Mouse (Mus musculus): Measurements from ENCODE around the gene Gm17402. TPM values are rescaled to one million over a fixed set of nuclear protein-coding genes. Genes with fewer than 3 reads are reported as not detected.

Gene Gm17402
- not detected in 2 replicates for polyA plus RNA-seq (2016; fragmentation: Nextera tagmentation; extraction: Ambion mirVana)

DNA sequence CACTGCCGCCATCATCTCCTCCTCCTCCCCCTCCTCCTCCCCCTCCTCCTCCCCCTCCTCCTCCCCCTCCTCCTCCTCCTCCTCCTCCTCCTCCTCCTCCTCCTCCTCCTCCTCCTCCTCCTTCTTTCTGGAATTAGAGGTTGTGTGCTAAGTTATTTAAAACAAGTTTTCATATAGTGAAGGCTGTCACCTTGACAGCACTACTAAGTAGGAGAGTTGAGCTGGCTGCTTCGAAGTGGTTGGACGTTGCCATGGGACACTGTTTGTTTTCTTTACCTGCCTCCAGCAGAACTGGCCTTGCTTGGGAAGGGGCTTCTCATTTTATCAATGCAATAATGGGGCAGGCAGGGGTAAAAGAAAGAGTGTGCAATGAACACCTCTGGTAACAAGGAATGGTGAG is at the start of gene Gm17402:
TSS of gene Gm17402 (minus strand) at position 101 of the 400 bp plus-strand sequence.
- Histone ChIP-seq H3K9ac (peak within 1 kb of the TSS; percentile 72), H3K4me1 (replicated peaks) (peaks cover 14% of the 10 kb centered on the region), H3K27ac (ENCODE audit: poor library complexity, severe bottlenecking) (no peak within 1 kb of the TSS), H3K4me2 (peak within 1 kb of the TSS; percentile 78), H3K36me3 (no peaks in the 10 kb centered on the region), H3K9me3 (replicated peaks) (no peaks in the 10 kb centered on the region), H3K4me3 (peak within 1 kb of the TSS; percentile 68), H3K27me3 (replicated peaks) (no peaks in the 10 kb centered on the region)
- WGBS, result 29% methylated on average over 3 of the region's 3 CpGs
- no peak for ATAC-seq (ENCODE audit: insufficient number of reproducible peaks, low FRiP score)

DNA sequence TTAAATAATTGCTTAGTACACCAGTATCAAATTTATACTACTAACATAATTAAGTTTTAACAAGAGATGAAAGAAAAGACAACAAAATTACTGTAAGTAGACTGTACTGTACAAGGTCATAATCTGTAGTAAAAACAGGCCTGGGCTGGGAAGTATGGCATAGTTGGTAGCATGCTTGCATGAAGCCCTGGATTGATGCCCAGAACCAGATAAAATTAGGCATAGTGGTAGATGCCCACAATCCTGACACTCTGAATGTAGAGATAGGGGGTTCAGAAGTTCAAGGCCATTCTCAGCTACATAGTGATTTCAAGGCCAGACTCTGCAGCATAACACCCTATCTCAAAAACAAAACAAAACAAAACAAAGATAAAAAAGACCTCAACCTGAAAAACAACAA is 3.3 kb upstream of the Gm17402 start:
- H3K9ac ChIP-seq, result no peak overlapping the region
- no peaks in the 10 kb centered on the region for H3K27me3 ChIP-seq (replicated peaks)
- H3K4me1 ChIP-seq (replicated peaks), result peaks cover 2% of the 10 kb centered on the region; the same call in 1 of the 2 replicates
- H3K27ac ChIP-seq (ENCODE audit: poor library complexity, severe bottlenecking), result no peak overlapping the region
- H3K9me3 ChIP-seq (replicated peaks), result no peaks in the 10 kb centered on the region
- ATAC-seq (ENCODE audit: insufficient number of reproducible peaks, low FRiP score), result no peak
- H3K4me3 ChIP-seq, result no peak overlapping the region
- H3K36me3 ChIP-seq, result no peaks in the 10 kb centered on the region
- no peak overlapping the region for H3K4me2 ChIP-seq

DNA sequence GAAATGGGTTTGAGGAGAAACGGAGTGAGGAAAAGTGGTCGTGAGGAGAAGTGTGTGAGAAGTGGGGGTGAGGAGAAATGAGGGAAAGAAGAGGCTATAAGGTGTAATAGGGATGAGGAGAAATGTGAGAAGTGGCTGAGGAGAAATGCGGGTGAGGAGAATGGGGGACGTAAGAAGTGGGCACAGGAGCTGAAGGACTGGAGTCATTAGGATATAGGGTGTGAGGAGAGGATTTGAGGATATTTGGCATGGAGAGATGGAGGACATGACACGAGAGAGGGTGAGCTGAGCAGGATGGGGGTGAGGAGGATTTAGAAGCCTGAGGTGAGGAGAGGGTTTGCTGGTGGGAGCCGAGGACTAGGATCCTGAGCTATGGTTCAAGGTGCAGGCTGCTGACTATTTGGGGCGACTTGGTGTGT is 594 bp downstream of the Gm17402 start:
- no peaks in the 10 kb centered on the region for H3K27me3 ChIP-seq (replicated peaks)
- H3K9me3 ChIP-seq (replicated peaks), result no peaks in the 10 kb centered on the region
- peaks cover 14% of the 10 kb centered on the region for H3K4me1 ChIP-seq (replicated peaks)
- no peaks in the 10 kb centered on the region for H3K36me3 ChIP-seq
- H3K4me3 ChIP-seq, result peak overlapping the region; percentile 68
- peak overlapping the region; percentile 72 for H3K9ac ChIP-seq
- no peak overlapping the region for H3K27ac ChIP-seq (ENCODE audit: poor library complexity, severe bottlenecking)
- 35% methylated on average over 7 of the region's 7 CpGs for WGBS
- peak overlapping the region; percentile 78 for H3K4me2 ChIP-seq
- no peak for ATAC-seq (ENCODE audit: insufficient number of reproducible peaks, low FRiP score)

DNA sequence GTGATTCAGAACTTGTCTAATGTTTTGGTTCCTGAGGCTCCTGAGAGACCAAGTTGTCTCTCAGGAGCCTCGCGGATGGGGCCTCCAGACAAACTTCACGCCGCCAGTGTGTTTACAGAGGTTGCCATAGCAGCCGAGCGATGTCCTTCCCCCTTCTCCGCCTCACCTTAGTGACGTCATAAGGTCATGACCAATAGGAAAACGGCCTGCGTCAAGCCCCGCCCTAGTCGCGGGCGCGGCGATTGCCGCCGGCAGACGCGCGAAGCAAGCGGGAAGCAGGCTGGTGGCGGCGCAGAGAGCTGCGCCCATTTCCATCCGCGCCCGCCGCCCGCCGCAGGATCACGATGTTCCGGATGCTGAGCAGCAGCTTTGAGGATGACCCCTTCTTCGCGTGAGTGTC is 1.1 kb downstream of the Gm17402 start, which contains the start of gene Mlf1:
TSS of gene Mlf1 (plus strand) at position 226 of the 400 bp plus-strand sequence.
- Histone ChIP-seq H3K9ac (peak within 1 kb of the TSS; percentile 72), H3K27ac (ENCODE audit: poor library complexity, severe bottlenecking) (peak within 1 kb of the TSS; percentile 32), H3K9me3 (replicated peaks) (no peaks in the 10 kb centered on the region), H3K4me2 (peak within 1 kb of the TSS; percentile 78), H3K4me3 (peak within 1 kb of the TSS; percentile 68), H3K4me1 (replicated peaks) (peaks cover 19% of the 10 kb centered on the region), H3K27me3 (replicated peaks) (no peaks in the 10 kb centered on the region), H3K36me3 (no peaks in the 10 kb centered on the region)
- under 1% methylated on average over 35 of the region's 35 CpGs for WGBS
- peak; percentile 92 for ATAC-seq (ENCODE audit: insufficient number of reproducible peaks, low FRiP score)

DNA sequence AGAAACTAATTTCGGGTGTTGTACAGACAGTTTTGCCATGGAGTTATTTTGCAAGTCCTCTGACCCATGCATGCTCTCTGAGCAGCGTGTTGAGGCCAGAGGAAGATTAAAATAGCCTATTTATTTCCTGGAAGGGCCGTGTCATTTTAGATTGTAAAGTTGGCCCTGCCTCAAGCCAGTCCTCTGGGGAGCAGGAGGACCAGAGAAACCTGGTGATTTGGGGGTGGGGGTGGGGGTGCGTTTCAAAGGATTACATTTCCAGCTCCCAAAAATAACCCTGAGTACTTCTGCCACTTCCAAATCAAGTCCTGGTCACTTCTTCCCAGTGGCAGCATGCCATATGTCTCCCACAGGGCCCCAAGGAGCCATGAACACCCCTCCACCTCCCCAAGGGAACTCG is 2.2 kb downstream of the Gm17402 start:
- WGBS, result 34% methylated on average over 5 of the region's 5 CpGs
- Histone ChIP-seq H3K4me1 (replicated peaks) (peaks cover 22% of the 10 kb centered on the region), H3K4me2 (no peak overlapping the region), H3K36me3 (no peaks in the 10 kb centered on the region), H3K27me3 (replicated peaks) (no peaks in the 10 kb centered on the region), H3K9ac (no peak overlapping the region), H3K4me3 (no peak overlapping the region), H3K27ac (ENCODE audit: poor library complexity, severe bottlenecking) (peak overlapping the region; percentile 32), H3K9me3 (replicated peaks) (0 out of 2 replicates have a peak, but pooled peaks cover 3% of the 10 kb centered on the region)
- ATAC-seq (ENCODE audit: insufficient number of reproducible peaks, low FRiP score), result no peak

DNA sequence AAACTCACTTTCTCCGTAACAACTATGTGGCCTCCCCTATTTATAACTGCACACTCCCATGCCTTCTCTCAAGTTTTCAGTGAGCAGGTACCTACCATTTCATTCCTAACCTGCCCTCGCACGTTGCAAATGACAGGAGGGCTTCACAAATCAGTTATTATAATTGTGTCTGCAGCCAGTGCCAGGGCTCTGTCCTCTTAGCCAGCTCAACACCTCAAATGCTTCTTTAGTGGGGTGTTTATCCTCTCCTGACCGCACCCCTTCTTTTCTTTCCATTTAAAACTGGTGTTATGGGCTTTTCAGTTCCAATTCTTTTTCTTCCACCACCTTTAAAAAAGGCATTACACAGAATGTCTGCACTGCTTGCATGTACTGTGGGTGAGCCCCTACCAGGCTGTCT is 2.8 kb downstream of the Gm17402 start:
- Histone ChIP-seq H3K4me2 (no peak overlapping the region), H3K27ac (ENCODE audit: poor library complexity, severe bottlenecking) (peak overlapping the region; percentile 32; the same call in 1 of the 2 replicates)

DNA sequence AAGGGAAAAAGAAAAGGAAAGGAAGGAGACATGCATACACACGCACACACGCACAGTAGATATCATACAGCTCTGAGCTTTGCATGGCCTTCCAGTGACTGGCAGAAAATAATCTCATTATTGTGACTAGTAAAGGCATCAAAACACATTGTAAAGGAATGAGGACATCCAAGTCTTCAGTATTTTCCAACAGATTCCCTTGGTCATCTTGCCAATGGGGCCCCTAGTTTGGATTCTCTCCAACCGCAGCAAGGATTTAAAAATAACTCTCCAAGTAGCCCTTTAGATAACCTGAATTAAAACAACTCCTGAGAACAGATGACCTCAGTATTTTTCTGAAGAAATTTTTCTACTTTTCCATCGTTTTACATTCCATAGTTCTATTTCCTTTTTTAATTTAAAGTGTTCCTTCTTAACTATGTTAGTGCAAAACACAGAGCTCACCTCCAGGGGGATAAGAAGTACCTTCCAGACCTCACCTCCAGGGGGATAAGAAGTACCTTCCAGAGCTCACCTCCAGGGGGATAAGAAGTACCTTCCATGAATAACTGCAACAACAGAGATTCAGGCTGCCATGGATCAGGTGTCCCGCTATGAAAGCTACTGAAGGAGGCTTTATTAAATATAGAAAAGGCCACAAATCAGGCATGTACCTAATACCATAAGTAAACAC is 5.4 kb downstream of the Gm17402 start:
- Histone ChIP-seq H3K9ac (no peak overlapping the region), H3K4me2 (no peak overlapping the region), H3K27ac (ENCODE audit: poor library complexity, severe bottlenecking) (0 out of 2 replicates have a peak overlapping the region, but pooled peaks have one; percentile 39), H3K4me1 (replicated peaks) (peaks cover 22% of the 10 kb centered on the region), H3K4me3 (no peak overlapping the region), H3K36me3 (no peaks in the 10 kb centered on the region), H3K9me3 (replicated peaks) (0 out of 2 replicates have a peak, but pooled peaks cover 3% of the 10 kb centered on the region), H3K27me3 (replicated peaks) (no peaks in the 10 kb centered on the region)
- no peak for ATAC-seq (ENCODE audit: insufficient number of reproducible peaks, low FRiP score)
- WGBS, result 61% methylated on average over 5 of the region's 5 CpGs

More for the DNA sequence above, 2.8 kb downstream of the Gm17402 start:
- Histone ChIP-seq H3K36me3 (no peaks in the 10 kb centered on the region), H3K9ac (no peak overlapping the region), H3K9me3 (replicated peaks) (0 out of 2 replicates have a peak, but pooled peaks cover 3% of the 10 kb centered on the region), H3K4me1 (replicated peaks) (peaks cover 22% of the 10 kb centered on the region), H3K4me3 (no peak overlapping the region), H3K27me3 (replicated peaks) (no peaks in the 10 kb centered on the region)
- no peak for ATAC-seq (ENCODE audit: insufficient number of reproducible peaks, low FRiP score)
- 55% methylated on average over 4 of the region's 4 CpGs for WGBS

DNA sequence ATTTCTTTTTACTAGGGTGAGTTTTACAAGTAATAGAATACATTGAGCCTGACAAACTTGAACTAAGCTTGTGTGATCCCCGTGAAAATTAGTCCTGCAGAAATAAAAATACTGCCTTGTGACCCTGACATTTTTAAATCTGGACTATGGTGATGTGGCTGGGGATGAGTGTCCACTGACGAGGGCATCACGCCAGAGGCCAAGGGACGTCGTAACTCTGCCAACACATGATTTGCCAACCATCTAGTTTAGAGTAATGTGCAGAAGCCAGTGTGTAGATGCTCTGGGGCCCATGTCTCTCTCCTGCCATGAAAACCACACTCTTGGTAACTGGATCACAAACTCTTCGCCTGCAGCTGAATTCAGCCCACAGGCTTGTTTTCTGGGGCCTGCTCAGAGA is 7.5 kb downstream of the Gm17402 start:
- WGBS, result 77% methylated on average over 6 of the region's 6 CpGs
- Histone ChIP-seq H3K9me3 (replicated peaks) (0 out of 2 replicates have a peak, but pooled peaks cover 3% of the 10 kb centered on the region), H3K9ac (no peak overlapping the region), H3K4me3 (no peak overlapping the region), H3K27ac (ENCODE audit: poor library complexity, severe bottlenecking) (no peak overlapping the region), H3K27me3 (replicated peaks) (no peaks in the 10 kb centered on the region), H3K36me3 (no peaks in the 10 kb centered on the region), H3K4me1 (replicated peaks) (peaks cover 15% of the 10 kb centered on the region), H3K4me2 (no peak overlapping the region)
- ATAC-seq (ENCODE audit: insufficient number of reproducible peaks, low FRiP score), result no peak

DNA sequence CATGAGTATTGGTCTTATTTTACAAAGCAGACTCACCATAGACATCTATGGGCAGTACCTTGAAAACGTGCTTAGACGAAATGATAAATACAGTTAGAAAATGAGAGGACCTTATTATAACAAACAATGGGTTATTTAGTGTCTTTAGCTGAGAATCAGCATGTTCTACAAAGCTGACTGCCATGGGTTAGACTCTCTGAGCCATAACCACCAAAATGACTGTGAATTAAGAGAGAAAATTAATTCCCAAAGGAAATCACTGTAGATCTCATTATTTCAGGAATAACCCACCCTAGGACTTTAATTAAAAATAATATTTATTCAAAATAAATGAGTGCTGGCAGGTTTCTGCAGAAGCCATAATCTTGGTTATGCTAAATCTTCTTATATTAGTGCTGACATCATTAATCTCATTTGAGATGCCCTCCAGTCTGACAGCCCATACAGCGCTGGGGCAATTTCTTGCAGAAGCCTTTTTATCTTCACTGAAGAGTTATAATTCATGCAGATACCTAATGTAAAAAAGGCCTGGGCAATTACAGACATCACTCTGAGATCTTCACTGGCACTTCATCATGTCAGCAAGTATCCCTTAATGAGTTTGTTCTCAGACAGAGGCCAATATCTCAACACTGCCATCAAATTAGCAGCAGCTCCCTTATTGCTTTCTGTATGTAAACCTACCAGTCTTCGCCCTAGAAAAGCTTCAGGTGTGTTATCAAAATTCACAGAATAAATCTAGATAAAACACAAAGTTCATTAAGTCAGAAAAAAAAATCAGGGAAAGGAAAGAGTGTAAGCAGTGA is 8.7 kb downstream of the Gm17402 start:
- H3K9ac ChIP-seq, result no peak overlapping the region
- H3K36me3 ChIP-seq, result no peaks in the 10 kb centered on the region
- H3K27me3 ChIP-seq (replicated peaks), result no peaks in the 10 kb centered on the region
- ATAC-seq (ENCODE audit: insufficient number of reproducible peaks, low FRiP score), result no peak
- no peak overlapping the region for H3K4me2 ChIP-seq
- H3K4me1 ChIP-seq (replicated peaks), result peaks cover 11% of the 10 kb centered on the region
- H3K9me3 ChIP-seq (replicated peaks), result 0 out of 2 replicates have a peak, but pooled peaks cover 3% of the 10 kb centered on the region
- H3K27ac ChIP-seq (ENCODE audit: poor library complexity, severe bottlenecking), result no peak overlapping the region
- H3K4me3 ChIP-seq, result no peak overlapping the region
- 67% methylated on average over 4 of the region's 4 CpGs for WGBS

DNA sequence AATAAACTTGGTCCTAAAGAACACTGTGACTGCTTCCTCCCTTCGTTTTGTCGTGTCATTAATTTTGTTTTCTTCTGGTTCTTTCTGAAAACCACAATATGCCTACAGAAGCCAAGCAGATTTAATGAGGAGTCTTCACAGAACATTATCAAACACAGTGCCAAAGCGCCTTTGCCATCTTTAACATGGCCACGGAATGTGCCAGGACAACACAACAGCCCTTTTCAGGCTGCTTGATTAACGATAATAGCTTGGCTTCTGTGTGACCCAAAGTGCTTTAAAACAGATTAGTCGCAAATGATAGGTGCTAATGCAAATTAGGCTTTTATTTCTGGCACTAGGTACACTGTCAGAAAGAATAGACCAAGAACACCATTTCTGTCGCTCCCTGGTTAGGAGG is 16.6 kb downstream of the Gm17402 start:
- Histone ChIP-seq H3K27ac (ENCODE audit: poor library complexity, severe bottlenecking) (no peak overlapping the region), H3K4me1 (replicated peaks) (no peaks in the 10 kb centered on the region), H3K4me2 (no peak overlapping the region), H3K4me3 (no peak overlapping the region), H3K9ac (no peak overlapping the region), H3K36me3 (peaks cover 18% of the 10 kb centered on the region; the same call in 1 of the 2 replicates), H3K9me3 (replicated peaks) (peaks cover 11% of the 10 kb centered on the region; the same call in 1 of the 2 replicates), H3K27me3 (replicated peaks) (no peaks in the 10 kb centered on the region)
- 84% methylated on average over 7 of the region's 7 CpGs for WGBS
- no peak for ATAC-seq (ENCODE audit: insufficient number of reproducible peaks, low FRiP score)

DNA sequence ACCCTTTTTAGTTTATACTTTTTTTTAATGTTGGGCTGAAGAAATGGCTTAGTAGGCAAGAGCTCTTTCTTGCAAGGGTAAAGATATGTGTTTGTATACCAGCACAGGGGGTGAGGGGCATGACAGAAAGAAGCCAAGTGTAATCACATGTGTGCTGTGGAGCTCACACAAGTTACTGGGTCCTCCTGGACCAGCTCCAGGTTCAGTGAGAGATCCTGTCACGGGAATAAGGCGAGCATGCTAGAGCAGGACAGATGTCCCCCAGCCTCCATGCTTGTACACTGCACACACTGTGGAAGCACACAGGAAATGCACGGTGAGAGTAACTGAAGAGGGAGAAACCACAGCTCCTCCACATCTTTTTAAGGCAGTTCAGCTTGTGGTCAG is 22.2 kb downstream of the Gm17402 start:
- Histone ChIP-seq H3K9ac (no peak overlapping the region), H3K4me1 (replicated peaks) (no peaks in the 10 kb centered on the region), H3K27ac (ENCODE audit: poor library complexity, severe bottlenecking) (no peak overlapping the region), H3K4me3 (no peak overlapping the region), H3K9me3 (replicated peaks) (peaks cover 8% of the 10 kb centered on the region; the same call in 1 of the 2 replicates), H3K27me3 (replicated peaks) (no peaks in the 10 kb centered on the region), H3K4me2 (no peak overlapping the region), H3K36me3 (peaks cover 15% of the 10 kb centered on the region; the same call in 1 of the 2 replicates)
- 85% methylated on average over 3 of the region's 3 CpGs for WGBS
- no peak for ATAC-seq (ENCODE audit: insufficient number of reproducible peaks, low FRiP score)
